Mouse (Mus musculus) layer of hippocampus, adult 9-10 months (tissue): Measurements from ENCODE around the gene Ntn3.

Experiments
- DNase-seq: peaks from one replicate; pipeline ENCODE4 v3.0.0; 2022; ENCODE audit warnings: low spot score

Ntn3 gene

DNA sequence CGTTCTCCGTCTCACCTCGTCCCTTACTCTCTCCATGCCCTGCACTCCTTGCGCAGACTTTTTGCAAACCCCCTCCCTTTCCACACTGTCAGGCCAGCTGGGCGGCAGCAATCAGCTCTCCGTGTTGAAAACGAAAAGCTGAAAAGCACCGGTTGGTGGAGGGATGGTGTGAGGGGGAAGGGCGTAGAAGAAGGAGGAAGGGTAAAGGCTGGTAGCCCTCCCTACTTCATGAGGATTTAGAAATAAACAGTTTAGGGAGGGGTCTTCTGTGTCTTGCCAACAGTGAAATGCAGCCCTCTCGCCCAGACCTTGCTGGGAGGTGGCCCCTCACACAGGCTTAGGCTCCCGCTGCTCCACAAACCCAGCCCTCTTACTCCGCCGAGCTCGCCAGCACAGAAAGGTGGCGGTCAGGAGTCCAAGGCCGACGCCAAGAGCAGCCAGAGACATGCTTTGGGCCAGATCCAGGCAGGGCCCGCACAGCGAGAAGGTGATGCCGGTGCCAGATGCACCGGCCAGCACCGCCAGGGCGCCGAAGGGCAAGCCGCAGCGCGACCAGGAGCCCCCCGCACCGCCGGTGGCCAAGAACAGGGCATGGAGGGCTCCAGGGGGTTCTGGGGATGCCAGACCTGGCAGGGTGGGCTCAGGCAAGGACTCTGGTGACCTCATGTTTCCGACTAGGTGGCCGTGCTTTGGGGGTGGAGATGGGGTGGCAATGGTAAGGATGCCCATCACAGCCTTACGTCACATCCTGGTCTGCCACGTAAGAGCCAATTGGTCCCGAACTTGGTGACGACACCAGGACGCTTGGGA, 2.5 kb upstream of the Ntn3 start:
- no peak for DNase-seq

GRCm38 (mm10) chr17:24210591-24210990, 1.3 kb upstream of the Ntn3 start:
- no peak for DNase-seq

DNA sequence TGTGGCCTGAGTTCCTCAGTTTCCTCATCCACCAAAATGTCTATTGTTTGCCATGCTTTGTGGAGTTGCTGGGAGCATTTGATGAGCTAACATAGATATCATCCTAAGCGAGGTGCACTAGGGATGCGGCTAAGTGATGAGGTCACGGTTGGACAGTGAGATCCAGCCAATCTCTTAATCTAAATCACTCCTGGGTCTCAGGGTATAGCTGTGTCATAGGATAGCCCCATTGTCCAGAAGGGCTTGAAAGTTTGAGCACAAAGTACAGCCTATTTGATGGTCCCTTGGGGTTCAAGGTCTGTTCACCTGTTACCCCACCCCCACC, 547 bp upstream of the Ntn3 start:
- DNase-seq, result no peak

GRCm38 (mm10) chr17:24208641-24209042, 689 bp downstream of the Ntn3 start:
- no peak for DNase-seq

DNA sequence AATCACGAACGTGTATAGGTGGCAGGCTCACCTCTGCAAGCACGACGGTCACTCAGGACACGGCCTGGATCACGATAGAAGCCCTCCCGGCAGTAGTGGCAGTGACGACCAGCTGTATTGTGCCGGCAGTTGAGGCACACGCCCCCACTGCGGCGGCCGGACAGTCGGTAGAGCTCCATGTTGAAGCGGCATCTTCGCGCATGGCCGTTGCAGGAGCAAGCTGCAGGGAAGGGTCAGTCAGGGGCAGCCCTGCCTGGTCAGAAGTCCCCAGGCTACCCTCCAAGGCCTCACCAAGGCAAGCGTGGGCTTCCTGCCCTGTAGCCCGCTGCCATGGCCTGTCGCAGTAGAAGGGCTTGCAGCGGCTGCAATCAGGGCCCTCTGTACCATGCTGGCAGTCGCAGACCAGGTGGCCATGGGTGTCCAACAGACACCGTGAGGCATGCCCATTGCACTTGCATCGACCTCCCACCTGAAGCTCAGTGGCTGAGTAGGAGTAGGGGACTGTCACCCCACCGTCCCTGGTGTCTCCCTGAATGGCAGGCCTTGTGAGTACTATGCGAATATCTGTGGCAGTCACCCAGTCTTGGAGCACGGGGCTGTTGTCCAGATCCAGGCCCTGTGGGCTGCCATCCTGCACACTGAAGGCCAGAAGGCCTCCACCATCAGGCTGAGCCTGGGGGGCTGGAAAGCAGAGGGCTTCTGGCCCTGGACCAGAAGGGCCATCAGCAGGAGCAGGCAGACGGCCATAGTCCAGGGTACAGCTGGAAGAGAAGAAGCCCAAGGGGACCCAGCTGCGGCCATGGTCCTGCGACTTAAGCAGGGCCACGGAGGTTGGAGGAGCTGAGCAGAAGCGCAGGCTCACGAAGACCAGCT, 1.3 kb downstream of the Ntn3 start:
- no peak for DNase-seq

DNA sequence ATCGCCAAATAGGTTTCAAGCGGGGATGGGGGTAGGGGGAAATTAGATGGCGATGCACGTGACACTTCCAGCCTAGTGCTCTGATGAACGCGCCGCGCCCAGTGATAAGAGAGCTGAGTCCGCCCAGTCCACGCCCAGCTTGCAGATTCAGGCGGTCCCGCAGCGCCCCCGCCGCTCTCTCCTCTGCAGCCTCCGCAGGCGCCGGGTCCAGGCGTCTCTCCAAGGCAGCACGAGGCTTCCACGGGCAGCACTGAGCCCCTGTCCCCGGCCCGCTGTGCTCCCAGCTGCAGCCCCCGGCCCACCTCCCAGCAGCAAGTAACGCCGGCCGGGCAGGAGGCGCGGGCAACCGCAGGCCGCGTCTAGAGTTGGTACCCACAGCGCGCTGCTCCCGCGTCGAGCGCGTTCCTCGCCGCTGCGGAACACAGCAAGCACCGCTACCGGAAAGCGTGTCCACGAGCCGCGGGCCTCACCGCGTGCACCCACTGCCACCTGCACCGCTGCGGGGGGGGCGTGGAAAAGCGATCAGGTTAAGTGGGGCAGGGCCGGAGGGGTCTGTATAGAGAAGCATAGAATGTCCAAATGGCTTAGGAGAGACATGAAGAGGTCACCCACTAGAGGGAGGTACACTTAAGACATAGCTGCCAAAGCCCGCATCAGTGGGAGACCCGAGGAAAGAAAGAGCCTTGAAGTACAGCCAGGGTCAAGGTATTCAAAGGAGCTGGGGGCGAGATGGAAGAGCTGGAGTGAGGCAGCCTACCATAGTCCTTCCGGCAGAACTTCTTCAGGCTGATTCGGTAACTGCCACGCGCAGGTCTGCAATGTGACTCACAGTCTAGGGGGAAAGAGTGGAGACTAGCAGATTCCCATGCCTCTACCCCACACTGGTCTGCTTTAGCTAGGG, 2.6 kb downstream of the Ntn3 start:
- DNase-seq, result no peak

DNA sequence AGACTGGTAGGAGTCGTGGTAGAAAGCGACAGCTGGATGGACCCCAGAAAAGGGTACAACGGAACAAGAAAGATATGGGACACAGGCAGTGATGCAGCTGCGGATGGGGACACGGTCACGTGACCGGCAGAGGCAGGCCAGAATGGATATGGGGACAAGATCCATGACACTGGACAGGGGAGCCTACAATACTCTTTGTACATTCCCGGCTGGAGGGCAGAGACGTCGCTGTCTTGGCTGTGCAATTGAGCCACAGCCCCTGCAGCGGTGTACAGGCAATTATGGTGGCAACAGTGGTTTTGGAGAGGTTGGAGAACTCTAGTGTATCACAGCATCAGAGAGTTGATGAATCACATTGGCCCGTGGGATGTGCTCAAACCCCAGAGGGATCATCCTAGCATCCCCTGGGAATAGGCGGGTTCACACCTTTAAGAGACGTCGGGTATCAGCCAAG, 3.4 kb downstream of the Ntn3 start:
- no peak for DNase-seq

DNA sequence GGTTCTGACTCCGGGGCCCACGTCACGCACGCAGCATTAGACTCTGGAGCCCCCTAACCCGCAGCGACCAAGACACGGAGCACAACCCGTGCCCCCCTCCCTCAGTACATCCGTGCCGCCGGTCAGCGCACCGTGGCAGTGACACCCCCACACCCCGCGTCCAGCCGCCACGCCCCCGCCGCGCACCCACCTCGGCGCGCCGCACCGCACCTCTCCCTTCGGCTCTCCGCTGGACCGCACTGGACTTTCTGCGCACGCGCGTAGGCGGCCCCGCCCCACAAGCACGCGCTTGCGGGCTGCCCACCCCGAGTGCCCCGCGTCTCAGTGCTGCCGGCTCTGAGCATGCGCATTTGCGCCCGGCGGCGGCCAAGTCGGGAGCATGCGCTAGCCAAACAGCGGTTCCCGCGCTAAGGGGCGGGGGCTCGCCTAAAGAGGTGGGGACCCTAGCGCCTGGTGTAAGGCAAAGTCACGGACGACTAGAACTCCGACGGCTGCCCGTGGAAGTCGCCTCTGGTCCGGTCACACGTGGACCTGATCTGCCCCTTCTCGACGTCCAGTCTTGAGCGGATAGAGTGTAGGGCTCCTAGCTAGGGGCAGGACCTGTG, 3.9 kb downstream of the Ntn3 start, which contains the start of gene Tbc1d24:
Tbc1d24 (minus strand) TSS at position 279 of the 605 bp plus-strand sequence.
- DNase-seq, result peak; percentile 69

GRCm38 (mm10) chr17:24204846-24205245, 4.5 kb downstream of the Ntn3 start:
- no peak for DNase-seq

- DNase-seq, result no peak
Observed at GRCm38 (mm10) chr17:24203611-24204534, 5.5 kb downstream of the Ntn3 start.

DNA sequence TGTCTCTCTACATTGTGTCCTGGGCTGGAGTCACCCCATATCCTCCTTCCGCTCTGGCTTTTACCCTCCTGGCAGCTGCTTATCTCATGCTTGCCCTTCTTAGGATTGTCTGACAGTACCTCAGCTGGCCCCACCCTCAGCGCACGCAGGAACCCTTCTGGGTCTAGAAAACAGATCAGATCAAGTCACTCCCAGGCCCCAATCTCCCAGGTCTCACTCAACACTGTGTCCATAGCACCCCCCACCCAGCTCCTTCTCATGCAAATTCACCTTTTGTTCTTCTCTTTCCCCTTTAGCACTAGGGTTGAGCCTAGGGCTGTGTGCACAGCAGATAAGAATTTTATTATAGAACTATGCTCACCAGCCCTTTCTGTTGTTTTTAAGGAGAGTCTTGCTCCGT, 6.3 kb downstream of the Ntn3 start:
- DNase-seq, result no peak

DNA sequence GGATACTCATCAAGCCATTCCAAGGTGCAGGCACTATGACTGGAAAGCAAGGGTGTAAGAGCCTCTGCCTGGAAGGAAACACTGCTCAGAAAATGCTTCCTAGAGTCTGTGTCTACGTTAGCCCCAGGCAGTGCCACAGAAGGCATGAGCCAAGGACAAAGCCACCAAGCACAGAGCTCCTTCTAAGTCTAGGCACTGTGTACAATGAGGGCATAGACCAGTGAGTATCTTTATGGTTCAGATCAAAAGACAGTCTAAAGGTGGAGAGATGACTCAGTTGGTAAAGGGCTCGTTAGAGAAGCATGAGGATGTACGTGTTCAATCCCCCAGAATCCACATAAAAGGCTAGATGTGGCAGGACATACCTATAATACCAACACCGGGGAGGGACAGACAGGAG, 8.2 kb downstream of the Ntn3 start:
- DNase-seq, result no peak

GRCm38 (mm10) chr17:24199741-24200140, 9.6 kb downstream of the Ntn3 start:
- DNase-seq, result no peak

GRCm38 (mm10) chr17:24199252-24199651, 10.1 kb downstream of the Ntn3 start:
- no peak for DNase-seq

DNA sequence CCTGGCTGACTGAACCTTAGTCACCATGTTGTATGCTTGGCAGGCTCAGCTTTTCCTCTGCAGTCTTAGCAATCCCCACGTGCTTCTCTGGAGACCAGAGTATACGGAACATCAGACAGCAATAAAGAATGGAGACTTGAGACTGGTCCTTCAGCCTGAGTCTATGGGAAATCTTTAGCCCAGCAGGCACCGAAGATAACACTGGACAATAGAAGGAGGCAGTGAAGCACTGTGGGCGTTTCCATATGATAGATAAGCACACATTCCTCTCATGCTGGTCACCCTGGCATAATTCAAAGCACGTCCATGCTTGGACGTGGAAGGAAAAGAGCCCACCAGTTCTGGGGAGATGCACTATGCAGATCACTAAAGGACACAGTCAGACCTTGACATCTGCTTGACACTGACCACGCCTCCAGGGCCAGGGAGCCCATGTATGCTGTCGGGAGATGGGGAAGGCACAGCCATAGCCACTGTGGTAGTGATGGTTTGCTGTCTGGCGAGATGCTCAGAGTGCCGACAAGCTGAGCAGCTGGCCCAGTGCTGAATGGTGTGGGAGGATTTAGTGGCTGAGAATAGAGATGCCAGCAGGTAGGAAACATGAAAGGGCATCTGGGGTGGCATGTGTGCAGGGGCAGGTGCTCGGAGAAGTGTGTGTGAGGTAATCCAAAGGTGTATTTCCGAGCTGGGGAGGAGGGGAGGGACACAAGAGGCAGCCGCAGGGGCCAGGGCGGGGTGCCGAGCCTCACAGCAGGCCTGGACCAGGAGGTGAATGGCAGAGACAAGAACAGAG, 12.1 kb downstream of the Ntn3 start:
- no peak for DNase-seq

- no peak for DNase-seq
Observed at GRCm38 (mm10) chr17:24195349-24195748, 14.0 kb downstream of the Ntn3 start.

- DNase-seq, result no peak
Observed at GRCm38 (mm10) chr17:24193769-24194168, 15.6 kb downstream of the Ntn3 start.

DNA sequence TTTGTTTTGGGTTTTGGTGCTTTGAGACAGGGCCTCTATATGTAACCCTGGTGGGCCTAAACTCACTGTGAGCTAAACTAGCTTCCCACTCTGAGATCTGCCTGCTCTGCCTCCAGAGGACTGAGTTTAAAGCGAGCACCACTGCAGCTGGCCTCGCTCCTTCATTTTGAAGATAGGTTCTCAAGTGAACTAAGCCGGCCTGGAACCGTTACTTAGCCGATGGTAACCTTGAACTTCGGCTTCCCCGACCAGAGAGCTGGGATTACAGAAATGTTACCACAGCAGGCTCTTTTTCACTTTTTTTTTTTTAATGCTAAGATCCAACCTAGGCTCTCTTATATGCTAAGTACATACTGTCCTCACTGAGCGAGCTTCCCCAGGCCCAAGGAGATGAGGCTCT, 16.1 kb downstream of the Ntn3 start:
- DNase-seq, result no peak

DNA sequence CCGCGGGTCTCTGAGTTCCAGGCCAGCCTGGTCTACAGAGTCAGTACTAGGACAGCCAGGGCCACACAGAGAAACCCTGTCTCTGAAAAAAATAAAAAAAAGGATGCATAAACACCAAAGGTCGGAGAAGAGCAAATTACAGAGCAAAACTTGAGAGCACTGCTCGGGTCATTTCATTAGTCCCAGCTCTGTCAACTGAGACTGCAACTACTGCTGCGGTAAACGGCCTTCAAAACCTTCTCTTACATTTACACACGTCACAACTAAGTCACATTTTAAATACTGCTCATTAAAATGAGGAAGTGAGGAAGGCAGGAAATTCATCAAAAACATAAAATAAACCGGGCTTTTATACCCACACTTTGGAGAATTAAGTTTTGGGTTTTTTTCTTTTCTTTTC, 16.5 kb downstream of the Ntn3 start:
- no peak for DNase-seq

GRCm38 (mm10) chr17:24191481-24191880, 17.9 kb downstream of the Ntn3 start:
- no peak for DNase-seq
